Mouse (Mus musculus) ES-E14 (cell line): ENCODE data around the gene Sod1.

Experiments used
- CHD2 ChIP-seq: IDR thresholded peaks from 2 replicates; pipeline ENCODE4 v1.6.1; 2014; ENCODE audit warnings: mild to moderate bottlenecking, low read depth, low read length, inconsistent platforms
- MAFK ChIP-seq: IDR thresholded peaks from 2 replicates; pipeline ENCODE4 v1.6.1; 2014; ENCODE audit warnings: mild to moderate bottlenecking, low read depth, low read length, inconsistent platforms; ENCODE audit not compliant: insufficient read depth
- ZC3H11A ChIP-seq: IDR thresholded peaks from 2 replicates; pipeline ENCODE4 v1.6.1; 2012; ENCODE audit warnings: low read depth, mild to moderate bottlenecking, inconsistent platforms, low read length, borderline replicate concordance

DNA sequence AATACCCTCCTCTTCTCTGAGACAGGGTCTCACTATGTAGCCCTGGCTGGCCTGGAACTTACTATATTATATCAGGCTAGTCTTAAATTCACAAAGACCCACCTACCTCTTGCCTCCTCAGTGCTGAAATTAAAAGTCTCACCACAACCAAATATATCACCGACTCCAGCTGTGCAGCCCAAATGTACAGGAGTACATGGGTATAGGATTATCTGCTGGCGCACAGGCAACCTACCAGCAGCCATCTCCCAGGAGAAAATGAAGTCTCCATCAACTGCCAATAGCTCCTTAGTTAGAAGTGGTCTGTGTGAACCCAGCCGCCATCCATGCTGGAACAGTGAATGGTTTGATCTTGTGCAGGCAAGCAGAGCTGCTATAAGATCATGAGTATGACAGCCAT is 42.1 kb upstream of the Sod1 start:
- TF ChIP-seq ZC3H11A, result no peak
- no peak for TF ChIP-seq CHD2
- TF ChIP-seq MAFK, result no peak
